Comparison of ENCODE assay signal across 9 mouse cellular contexts in the genomic region with DNA sequence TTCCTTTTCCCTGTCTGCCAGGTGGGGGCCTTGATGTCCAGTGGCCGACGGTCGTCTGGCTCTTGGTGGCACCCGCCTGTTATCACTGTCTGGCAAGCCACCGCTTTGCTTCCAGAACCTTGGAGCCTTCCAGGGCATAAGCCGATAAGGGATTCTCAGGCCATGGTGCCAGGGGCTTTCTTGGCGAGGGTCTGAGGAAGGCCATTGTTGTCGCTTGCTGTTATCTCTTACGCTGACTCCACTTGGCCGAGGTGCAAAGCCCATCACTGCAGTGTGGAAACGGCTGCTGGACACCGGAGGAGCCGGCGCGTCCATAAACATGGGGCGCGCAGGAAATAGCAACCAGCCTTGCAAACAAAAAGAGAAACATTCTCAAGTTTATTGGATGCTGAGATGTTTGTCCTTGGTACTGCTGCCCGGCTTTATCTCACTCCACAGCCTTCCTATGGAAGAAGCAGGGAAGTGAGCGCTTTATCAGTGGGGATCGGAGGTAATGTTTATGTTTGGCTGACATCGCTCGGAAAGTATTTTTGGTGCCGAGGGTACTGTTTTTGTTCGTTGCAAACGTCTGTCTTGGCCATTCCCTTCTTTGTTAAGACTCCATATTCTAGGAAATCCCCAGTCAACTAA. TPM values are rescaled to one million over a fixed set of nuclear protein-coding genes. Genes with fewer than 3 reads are reported as not detected.
DNase-seq lines count a peak whose midpoint lies in the region; ATAC-seq and TF ChIP-seq lines count a peak whose summit lies in the region.
"Had no signal": no experiment of that assay in that cellular context is flagged by ENCODE, and none has a peak within 500 bp of the region (broad histone marks: within the 10 kb centered on the region; RNA-seq: fewer than 3 reads in every experiment).

No protein-coding gene starts in this region.

- H3K27ac ChIP-seq in midbrain, embryonic 11.5 days (ENCODE audit: low read depth, low read length) = no peak overlapping the region
- no peak overlapping the region for H3K27ac ChIP-seq in midbrain, postnatal 0 days (ENCODE audit: low read depth, low read length)
- H3K27ac ChIP-seq in heart, embryonic 15.5 days = peak overlapping the region; percentile 61
- H3K27ac ChIP-seq in liver, embryonic 13.5 days = no peak overlapping the region
- peak overlapping the region; percentile 36 for H3K27ac ChIP-seq in small intestine, adult 2 months (ENCODE audit: insufficient read depth, low read depth, low read length)
- no peak overlapping the region for H3K27ac ChIP-seq in hindbrain, embryonic 14.5 days
- H3K27ac ChIP-seq: embryonic facial prominence, embryonic 12.5 days had no signal

- no peaks in the 10 kb centered on the region for H3K27me3 ChIP-seq in midbrain, embryonic 11.5 days (ENCODE audit: control insufficient read depth, insufficient read depth, low read length)
- no peaks in the 10 kb centered on the region for H3K27me3 ChIP-seq in midbrain, postnatal 0 days (ENCODE audit: insufficient read depth, low read length)
- no peaks in the 10 kb centered on the region for H3K27me3 ChIP-seq in heart, embryonic 15.5 days
- 0 out of 2 replicates have a peak, but pooled peaks cover 9% of the 10 kb centered on the region for H3K27me3 ChIP-seq in liver, embryonic 13.5 days
- H3K27me3 ChIP-seq in small intestine, adult 2 months (ENCODE audit: control insufficient read depth, insufficient read depth, low read length) = no peaks in the 10 kb centered on the region
- H3K27me3 ChIP-seq in hindbrain, embryonic 14.5 days (ENCODE audit: control insufficient read depth, insufficient read depth, low read length) = no peaks in the 10 kb centered on the region
- H3K27me3 ChIP-seq: embryonic facial prominence, embryonic 12.5 days had no signal

- TF ChIP-seq CTCF in midbrain, postnatal 0 days (IDR thresholded peaks at IDR 0.05) = no peak
- no peak for TF ChIP-seq CTCF in small intestine, adult 2 months (IDR thresholded peaks at IDR 0.05; ENCODE audit: extremely low read depth, insufficient read length, insufficient replicate concordance, low read depth, low read length)

- no peaks in the 10 kb centered on the region for H3K9me3 ChIP-seq in midbrain, embryonic 11.5 days (ENCODE audit: control insufficient read depth, low read length)
- H3K9me3 ChIP-seq in midbrain, postnatal 0 days (ENCODE audit: low read length) = 0 out of 2 replicates have a peak, but pooled peaks cover 3% of the 10 kb centered on the region
- H3K9me3 ChIP-seq in heart, embryonic 15.5 days (replicated peaks) = no peaks in the 10 kb centered on the region
- no peaks in the 10 kb centered on the region for H3K9me3 ChIP-seq in liver, embryonic 13.5 days (replicated peaks)
- no peaks in the 10 kb centered on the region for H3K9me3 ChIP-seq in hindbrain, embryonic 14.5 days (ENCODE audit: control insufficient read depth, low read length)
- H3K9me3 ChIP-seq: embryonic facial prominence, embryonic 12.5 days had no signal

- no peaks in the 10 kb centered on the region for H3K4me1 ChIP-seq in midbrain, embryonic 11.5 days (ENCODE audit: control insufficient read depth, insufficient read depth, low read length)
- H3K4me1 ChIP-seq in midbrain, postnatal 0 days (ENCODE audit: insufficient read depth, low read length) = no peaks in the 10 kb centered on the region
- peaks cover 19% of the 10 kb centered on the region for H3K4me1 ChIP-seq in heart, embryonic 15.5 days (replicated peaks)
- H3K4me1 ChIP-seq in liver, embryonic 13.5 days (replicated peaks) = peaks cover 11% of the 10 kb centered on the region
- peaks cover 3% of the 10 kb centered on the region; the same call in 1 of the 2 replicates for H3K4me1 ChIP-seq in small intestine, adult 2 months (ENCODE audit: control insufficient read depth, insufficient read depth, insufficient read length, low read length)
- H3K4me1 ChIP-seq in hindbrain, embryonic 14.5 days (replicated peaks; ENCODE audit: control insufficient read depth, insufficient read depth, low read length) = no peaks in the 10 kb centered on the region
- H3K4me1 ChIP-seq: embryonic facial prominence, embryonic 12.5 days had no signal

- DNase-seq in midbrain, embryonic 11.5 days (ENCODE audit: low spot score, missing footprints) = peak; percentile 75
- DNase-seq in midbrain, postnatal 0 days (ENCODE audit: low spot score) = no peak
- no peak for DNase-seq in liver, embryonic 13.5 days
- DNase-seq in hindbrain, embryonic 14.5 days (ENCODE audit: low spot score) = no peak
- DNase-seq in cerebellum, adult 11 months = no peak
- DNase-seq in layer of hippocampus, adult 11-12 months (ENCODE audit: low spot score) = no peak

- H3K4me2 ChIP-seq in midbrain, embryonic 11.5 days = no peak overlapping the region
- H3K4me2 ChIP-seq in midbrain, postnatal 0 days (ENCODE audit: low read depth, low read length, poor library complexity, severe bottlenecking) = no peak overlapping the region
- peak overlapping the region; percentile 63 for H3K4me2 ChIP-seq in heart, embryonic 15.5 days
- peak overlapping the region; percentile 62 for H3K4me2 ChIP-seq in liver, embryonic 13.5 days
- H3K4me2 ChIP-seq in hindbrain, embryonic 14.5 days (replicated peaks) = no peak overlapping the region
- H3K4me2 ChIP-seq: embryonic facial prominence, embryonic 12.5 days had no signal

- H3K4me3 ChIP-seq in midbrain, embryonic 11.5 days (ENCODE audit: low read depth, low read length) = no peak overlapping the region
- H3K4me3 ChIP-seq in midbrain, postnatal 0 days (ENCODE audit: low read depth, low read length) = no peak overlapping the region
- H3K4me3 ChIP-seq in heart, embryonic 15.5 days = peak overlapping the region; percentile 40
- peak overlapping the region; percentile 41 for H3K4me3 ChIP-seq in liver, embryonic 13.5 days (replicated peaks)
- peak overlapping the region; percentile 25 for H3K4me3 ChIP-seq in small intestine, adult 2 months (ENCODE audit: low read depth, low read length)
- no peak overlapping the region for H3K4me3 ChIP-seq in hindbrain, embryonic 14.5 days (replicated peaks; ENCODE audit: low read length)
- H3K4me3 ChIP-seq: embryonic facial prominence, embryonic 12.5 days had no signal

- no peak for TF ChIP-seq POLR2A in small intestine, adult 2 months (IDR thresholded peaks at IDR 0.05; ENCODE audit: low read depth, low read length)

- no peak for ATAC-seq in midbrain, embryonic 11.5 days (ENCODE audit: low FRiP score)
- ATAC-seq in midbrain, postnatal 0 days (ENCODE audit: low FRiP score) = no peak
- peak; percentile 65 for ATAC-seq in heart, embryonic 15.5 days (replicated peaks; ENCODE audit: insufficient number of reproducible peaks, insufficient read depth, low FRiP score, low read depth)
- ATAC-seq in liver, embryonic 13.5 days (ENCODE audit: low read depth) = peak; percentile 23; the same call in 1 of the 2 replicates
- no peak for ATAC-seq in hindbrain, embryonic 14.5 days (ENCODE audit: low FRiP score)

- H3K9ac ChIP-seq in midbrain, embryonic 11.5 days (ENCODE audit: low read length) = no peak overlapping the region
- H3K9ac ChIP-seq in midbrain, postnatal 0 days (replicated peaks; ENCODE audit: low read length, poor library complexity, severe bottlenecking) = no peak overlapping the region
- 0 out of 2 replicates have a peak overlapping the region, but pooled peaks have one; percentile 1 for H3K9ac ChIP-seq in heart, embryonic 15.5 days
- H3K9ac ChIP-seq in liver, embryonic 13.5 days = 0 out of 2 replicates have a peak overlapping the region, but pooled peaks have one; percentile 22
- H3K9ac ChIP-seq in hindbrain, embryonic 14.5 days = no peak overlapping the region
- H3K9ac ChIP-seq: embryonic facial prominence, embryonic 12.5 days had no signal

- no peaks in the 10 kb centered on the region for H3K36me3 ChIP-seq in midbrain, embryonic 11.5 days (ENCODE audit: control insufficient read depth, insufficient read depth, low read length)
- no peaks in the 10 kb centered on the region for H3K36me3 ChIP-seq in midbrain, postnatal 0 days (ENCODE audit: insufficient read depth, low read length)
- H3K36me3 ChIP-seq in heart, embryonic 15.5 days = no peaks in the 10 kb centered on the region
- H3K36me3 ChIP-seq in liver, embryonic 13.5 days = no peaks in the 10 kb centered on the region
- no peaks in the 10 kb centered on the region for H3K36me3 ChIP-seq in small intestine, adult 2 months (ENCODE audit: control insufficient read depth, insufficient read depth, low read length)
- no peaks in the 10 kb centered on the region for H3K36me3 ChIP-seq in hindbrain, embryonic 14.5 days (replicated peaks; ENCODE audit: control insufficient read depth, insufficient read depth)
- H3K36me3 ChIP-seq: embryonic facial prominence, embryonic 12.5 days had no signal

- WGBS in midbrain, embryonic 11.5 days = 86% methylated on average over 25 of the region's 25 CpGs
- WGBS in midbrain, postnatal 0 days = 85% methylated on average over 25 of the region's 25 CpGs
- WGBS in heart, embryonic 15.5 days = 20% methylated on average over 25 of the region's 25 CpGs
- WGBS in liver, embryonic 13.5 days (ENCODE audit: insufficient replicate concordance) = 11% methylated on average over 25 of the region's 25 CpGs
- WGBS in small intestine, adult 2 months = 37% methylated on average over 25 of the region's 25 CpGs
- WGBS in hindbrain, embryonic 14.5 days = 87% methylated on average over 25 of the region's 25 CpGs

RNA-seq across cellular contexts. Expression of gene Txndc5, which starts 51.5 kb away (rescaled TPM):
- polyA plus RNA-seq in midbrain, embryonic 11.5 days (2014; fragmentation: Nextera tagmentation; extraction: Ambion mirVana) = 120 and 125 TPM in 2 replicates
- 89.6 and 92.6 TPM in 2 replicates for total RNA-seq in midbrain, postnatal 0 days (2014; rRNA removed)
- 80.0 and 80.7 TPM in 2 replicates for polyA plus RNA-seq in midbrain, postnatal 0 days (2015; fragmentation: Nextera tagmentation; extraction: Ambion mirVana)
- 160 and 205 TPM in 2 replicates for polyA plus RNA-seq in heart, embryonic 15.5 days (2015; fragmentation: Nextera tagmentation; extraction: Ambion mirVana)
- polyA plus RNA-seq in liver, embryonic 13.5 days (2015; fragmentation: Nextera tagmentation; extraction: Ambion mirVana) = 69.2 and 75.5 TPM in 2 replicates
- 132 and 222 TPM in 2 replicates for polyA plus RNA-seq in small intestine, adult 2 months (2012; rRNA removed)
- polyA plus RNA-seq in hindbrain, embryonic 14.5 days (2014; fragmentation: Nextera tagmentation; extraction: Ambion mirVana) = 102 and 108 TPM in 2 replicates

RNA-seq across cellular contexts. Expression of gene Bloc1s5, which starts 54.8 kb away (rescaled TPM):
- polyA plus RNA-seq in midbrain, embryonic 11.5 days (2014; fragmentation: Nextera tagmentation; extraction: Ambion mirVana) = 28.6 and 29.5 TPM in 2 replicates
- total RNA-seq in midbrain, postnatal 0 days (2014; rRNA removed) = 8.9 and 20.6 TPM in 2 replicates
- 18.6 and 23.9 TPM in 2 replicates for polyA plus RNA-seq in midbrain, postnatal 0 days (2015; fragmentation: Nextera tagmentation; extraction: Ambion mirVana)
- polyA plus RNA-seq in heart, embryonic 15.5 days (2015; fragmentation: Nextera tagmentation; extraction: Ambion mirVana) = 16.6 and 17.3 TPM in 2 replicates
- 14.2 and 16.4 TPM in 2 replicates for polyA plus RNA-seq in liver, embryonic 13.5 days (2015; fragmentation: Nextera tagmentation; extraction: Ambion mirVana)
- 1.1 and 2.0 TPM in 2 replicates for polyA plus RNA-seq in small intestine, adult 2 months (2012; rRNA removed)
- polyA plus RNA-seq in hindbrain, embryonic 14.5 days (2014; fragmentation: Nextera tagmentation; extraction: Ambion mirVana) = 19.7 and 23.6 TPM in 2 replicates

Comparison
In these comparisons a context has a peak if more than half of its experiments do, and no peak if none do; other contexts are left out.
1. ATAC-seq: peak in heart, embryonic 15.5 days (single experiment) and liver, embryonic 13.5 days (single experiment); none in midbrain, embryonic 11.5 days (single experiment), midbrain, postnatal 0 days (single experiment) and hindbrain, embryonic 14.5 days (single experiment).
2. H3K27ac ChIP-seq: peak in heart, embryonic 15.5 days (single experiment) and small intestine, adult 2 months (single experiment); none in midbrain, embryonic 11.5 days (single experiment), midbrain, postnatal 0 days (single experiment), liver, embryonic 13.5 days (single experiment) and hindbrain, embryonic 14.5 days (single experiment).
3. H3K4me2 ChIP-seq: peak in heart, embryonic 15.5 days (single experiment) and liver, embryonic 13.5 days (single experiment); none in midbrain, embryonic 11.5 days (single experiment), midbrain, postnatal 0 days (single experiment) and hindbrain, embryonic 14.5 days (single experiment).
4. H3K4me3 ChIP-seq: peak in heart, embryonic 15.5 days (single experiment), liver, embryonic 13.5 days (single experiment) and small intestine, adult 2 months (single experiment); none in midbrain, embryonic 11.5 days (single experiment), midbrain, postnatal 0 days (single experiment) and hindbrain, embryonic 14.5 days (single experiment).
5. H3K9ac ChIP-seq: peak in heart, embryonic 15.5 days (single experiment) and liver, embryonic 13.5 days (single experiment); none in midbrain, embryonic 11.5 days (single experiment), midbrain, postnatal 0 days (single experiment) and hindbrain, embryonic 14.5 days (single experiment).